Mouse (Mus musculus) forebrain, postnatal 0 days (tissue): ENCODE measurements at regions not wholly inside any gene's neighbourhood (a gene's known extent, or its start where the extent isn't known, plus 50 kb on each side); places are given as distances from the start of the nearest gene placed in this dataset.
"Not testable (repeated sequence)": the region's sequence is repeated elsewhere in the genome, so short reads cannot be mapped to it uniquely, and the experiment has no call there.

ENCODE experiments used
- ATAC-seq: fragments of 200-750 bp; cut with Nextera tagmentation; 2 replicates; pipeline ENCODE4 v1.8.0; 2017; ENCODE audit warnings: mild to moderate bottlenecking, moderate library complexity
- DNase-seq: peaks from one replicate; pipeline ENCODE4 v3.0.0-alpha.2; 2015
- H3K27ac ChIP-seq: fragments of 300-500 bp; sonication (generic); 2 replicates; pipeline ENCODE4 v1.5.1; 2014; ENCODE audit warnings: low read depth, mild to moderate bottlenecking, antibody characterized with exemption, low read length, moderate library complexity, mixed read lengths
- H3K27me3 ChIP-seq: fragments of 300-500 bp; sonication (generic); 2 replicates; pipeline ENCODE4 v1.6.1; 2014; ENCODE audit warnings: mild to moderate bottlenecking, low read length, mixed read lengths; ENCODE audit not compliant: insufficient read depth
- H3K36me3 ChIP-seq: fragments of 300-500 bp; sonication (generic); 2 replicates; pipeline ENCODE4 v1.6.1; 2014; ENCODE audit warnings: mild to moderate bottlenecking, moderate library complexity; ENCODE audit not compliant: insufficient read depth
- H3K4me1 ChIP-seq: fragments of 300-500 bp; sonication (generic); 2 replicates; pipeline ENCODE4 v1.6.1; 2014; ENCODE audit warnings: antibody characterized with exemption; ENCODE audit not compliant: insufficient read depth
- H3K4me2 ChIP-seq: fragments of 300-500 bp; sonication (generic); 2 replicates; pipeline ENCODE4 v1.6.1; 2014; ENCODE audit warnings: low read depth, mild to moderate bottlenecking, moderate library complexity
- H3K4me3 ChIP-seq: fragments of 300-500 bp; sonication (generic); 2 replicates; pipeline ENCODE4 v1.5.1; 2014; ENCODE audit warnings: low read depth, low read length, mixed read lengths
- H3K9ac ChIP-seq: fragments of 300-500 bp; sonication (generic); 2 replicates; pipeline ENCODE4 v1.6.1; 2014; ENCODE audit warnings: mild to moderate bottlenecking
- H3K9me3 ChIP-seq: fragments of 300-500 bp; sonication (generic); 2 replicates; pipeline ENCODE4 v1.6.1; 2016; ENCODE audit warnings: low read length
- CTCF ChIP-seq: sonication (generic); IDR thresholded peaks from 2 replicates; pipeline ENCODE4 v1.5.1; 2016; ENCODE audit warnings: antibody characterized with exemption, control low read depth, low read depth
- WGBS: fragments of 180-500 bp; shearing (Covaris S2); extraction: QIAGEN DNeasy Blood & Tissue Kit; methylation state at CpG from one replicate; pipeline ENCODE4 v1.1.7; 2014; 5-methylcytosine and 5-hydroxymethylcytosine counted together

DNA sequence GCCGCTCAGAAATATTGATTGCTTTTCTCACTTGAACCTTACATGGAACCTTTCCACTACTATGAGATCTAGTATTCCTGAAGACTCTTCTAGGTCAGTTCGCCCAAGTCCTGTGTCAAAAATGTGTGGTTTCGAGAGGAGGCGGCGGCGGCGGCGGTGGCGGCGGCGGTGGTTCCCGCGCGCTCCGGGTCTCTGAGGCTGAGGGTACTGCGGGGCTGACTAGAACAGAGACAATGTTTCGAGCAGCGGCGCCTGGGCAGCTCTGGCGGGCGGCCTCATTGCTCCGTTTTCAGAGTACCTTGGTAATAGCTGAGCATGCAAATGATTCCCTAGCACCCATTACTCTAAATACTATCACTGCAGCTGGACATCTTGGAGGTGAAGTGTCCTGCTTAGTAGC lies 957.0 kb upstream of the Gm597 start:
- WGBS: 90% methylated on average over 22 of the region's 22 CpGs
- not testable (repeated sequence) for H3K4me2 ChIP-seq, H3K27me3 ChIP-seq, H3K4me3 ChIP-seq, H3K4me1 ChIP-seq, H3K9me3 ChIP-seq, H3K27ac ChIP-seq, DNase-seq, H3K36me3 ChIP-seq, H3K9ac ChIP-seq, ATAC-seq

DNA sequence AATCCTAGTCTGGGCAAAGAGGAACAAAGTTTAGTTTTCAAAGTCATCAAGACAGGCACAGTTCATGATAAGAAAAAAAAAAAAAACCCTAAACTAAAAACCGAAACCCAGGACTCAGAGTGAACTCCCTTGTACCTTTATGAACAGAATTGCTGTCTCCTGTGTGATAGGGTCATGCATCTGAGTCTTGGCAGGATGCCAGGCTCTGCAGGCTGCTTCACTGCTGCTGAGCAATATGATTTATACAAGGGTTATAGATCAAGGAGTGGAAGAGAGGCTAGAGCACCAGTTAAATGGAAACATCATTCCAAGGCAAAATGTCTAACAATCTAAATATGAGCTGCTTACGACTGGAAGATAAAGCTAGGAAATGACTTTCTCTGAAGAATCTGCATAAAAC lies 951.9 kb upstream of the Gm597 start:
- no peaks in the 10 kb centered on the region for H3K27me3 ChIP-seq
- 54% methylated on average over 2 of the region's 2 CpGs for WGBS
- no peak for TF ChIP-seq CTCF
- no peaks in the 10 kb centered on the region for H3K36me3 ChIP-seq
- H3K4me1 ChIP-seq: no peaks in the 10 kb centered on the region
- H3K9ac ChIP-seq: no peak overlapping the region
- DNase-seq (peak; percentile 8), ATAC-seq (no peak)
- no peak overlapping the region for H3K4me3 ChIP-seq
- H3K27ac ChIP-seq: no peak overlapping the region
- H3K9me3 ChIP-seq: no peaks in the 10 kb centered on the region
- no peak overlapping the region for H3K4me2 ChIP-seq
